8 mouse cellular contexts compared by ENCODE assay signal in genomic region chr7:28263786-28264185, GRCm38 (mm10). TPM values are rescaled to one million over a fixed set of nuclear protein-coding genes. Genes with fewer than 3 reads are reported as not detected.
A peak's percentile ranks its signal among the peaks of the same experiment; 100 is the strongest.
DNase-seq lines count a peak whose midpoint lies in the region; ATAC-seq and TF ChIP-seq lines count a peak whose summit lies in the region.

No protein-coding gene starts in this region.

- 3% methylated on average over 15 of the region's 15 CpGs for WGBS in heart, postnatal 0 days
- 6% methylated on average over 15 of the region's 15 CpGs for WGBS in limb, embryonic 14.5 days

- H3K9me3 ChIP-seq in heart, postnatal 0 days (replicated peaks; ENCODE audit: control insufficient read depth, low read length): no peaks in the 10 kb centered on the region
- no peaks in the 10 kb centered on the region for H3K9me3 ChIP-seq in limb, embryonic 14.5 days (ENCODE audit: control insufficient read depth, low read length)

- H3K36me3 ChIP-seq in heart, postnatal 0 days (replicated peaks; ENCODE audit: control insufficient read depth, insufficient read depth, low read length): no peaks in the 10 kb centered on the region
- H3K36me3 ChIP-seq in limb, embryonic 14.5 days (ENCODE audit: control insufficient read depth, insufficient read depth, low read length): no peaks in the 10 kb centered on the region

- TF ChIP-seq EP300 in heart, postnatal 0 days (IDR thresholded peaks at IDR 0.05; ENCODE audit: low read depth): no peak

- ATAC-seq in frontal cortex, adult (ENCODE audit: low TSS enrichment): peak; percentile 52; the same call in 1 of the 2 replicates
- peak; percentile 24; the same call in 1 of the 2 replicates for ATAC-seq in heart, postnatal 0 days (ENCODE audit: insufficient read depth, low read depth)
- ATAC-seq in limb, embryonic 14.5 days (ENCODE audit: low FRiP score, low read depth): no peak
- no peak for ATAC-seq in erythroblast, adult 5-6 weeks (replicated peaks; ENCODE audit: low FRiP score, poor library complexity, severe bottlenecking)

- no peak for DNase-seq in frontal cortex, postnatal 25 days (ENCODE audit: low spot score in 2 of 2)
- DNase-seq in 416B (ENCODE audit: low read depth): peak; percentile 70
- peak; percentile 82 to 89 for DNase-seq in adrenal gland, postnatal 36 days
- peak; percentile 50 for DNase-seq in heart, postnatal 0 days (ENCODE audit: low spot score)
- DNase-seq in limb, embryonic 14.5 days (ENCODE audit: low spot score): peak; percentile 79
- DNase-seq in ovary, postnatal 36 days (ENCODE audit: low spot score): peak; percentile 75

- H3K27me3 ChIP-seq in heart, postnatal 0 days (ENCODE audit: control insufficient read depth, insufficient read depth, low read length): no peaks in the 10 kb centered on the region
- H3K27me3 ChIP-seq in limb, embryonic 14.5 days (ENCODE audit: control insufficient read depth, insufficient read depth, low read length): no peaks in the 10 kb centered on the region

- H3K4me2 ChIP-seq in heart, postnatal 0 days (ENCODE audit: low read depth, low read length): no peak overlapping the region
- H3K4me2 ChIP-seq in limb, embryonic 14.5 days (replicated peaks; ENCODE audit: low read depth, low read length, severe bottlenecking): no peak overlapping the region

- TF ChIP-seq POLR2A in limb, embryonic 14.5 days (IDR thresholded peaks at IDR 0.05; ENCODE audit: borderline replicate concordance, extremely low read depth, insufficient read depth, insufficient read length): no peak

- H3K9ac ChIP-seq in heart, postnatal 0 days (replicated peaks; ENCODE audit: low read depth, low read length): no peak overlapping the region
- no peak overlapping the region for H3K9ac ChIP-seq in limb, embryonic 14.5 days (ENCODE audit: low read depth, low read length, severe bottlenecking)

- 0 out of 2 replicates have a peak, but pooled peaks have one; percentile 10 for TF ChIP-seq CTCF in heart, postnatal 0 days (IDR thresholded peaks at IDR 0.05; ENCODE audit: low read depth)

- no peak overlapping the region for H3K4me3 ChIP-seq in heart, postnatal 0 days (ENCODE audit: low read depth, low read length)
- H3K4me3 ChIP-seq in limb, embryonic 14.5 days (replicated peaks; ENCODE audit: low read length): no peak overlapping the region

- H3K27ac ChIP-seq in heart, postnatal 0 days (ENCODE audit: low read depth): no peak overlapping the region
- H3K27ac ChIP-seq in limb, embryonic 14.5 days (replicated peaks; ENCODE audit: low read depth, low read length): no peak overlapping the region

- peaks cover 6% of the 10 kb centered on the region; the same call in 1 of the 2 replicates for H3K4me1 ChIP-seq in heart, postnatal 0 days (ENCODE audit: control insufficient read depth, insufficient read depth)
- 0 out of 2 replicates have a peak, but pooled peaks cover 1% of the 10 kb centered on the region for H3K4me1 ChIP-seq in limb, embryonic 14.5 days (ENCODE audit: control insufficient read depth, insufficient read depth, low read length)

RNA-seq across cellular contexts. Expression of gene Eid2, which starts 3.9 kb away (rescaled TPM):
- total RNA-seq in adrenal gland, postnatal 36 days (2021): 10 to 100 TPM; 25.2 to 51.2 TPM
- total RNA-seq in heart, postnatal 0 days (2014; rRNA removed; ENCODE audit: low replicate concordance): 6.5 and 18.2 TPM in 2 replicates
- polyA plus RNA-seq in heart, postnatal 0 days (2015; fragmentation: Nextera tagmentation; extraction: Ambion mirVana): 1.4 and 1.6 TPM in 2 replicates
- 33.0 and 35.0 TPM in 2 replicates for polyA plus RNA-seq in limb, embryonic 14.5 days (2012; rRNA removed)
- polyA plus RNA-seq in limb, embryonic 14.5 days (2014; fragmentation: Nextera tagmentation; extraction: Ambion mirVana): 12.2 and 17.0 TPM in 2 replicates
- total RNA-seq in erythroblast, adult 5-6 weeks (2015; ENCODE audit: low replicate concordance): not detected in 2 replicates
- 0.34 and 0.42 TPM in 2 replicates for total RNA-seq in erythroblast, adult 5-6 weeks (2017; ENCODE audit: low replicate concordance)

RNA-seq across cellular contexts. Expression of gene Eid2b, which starts 13.8 kb away (rescaled TPM):
- total RNA-seq in adrenal gland, postnatal 36 days (2021): 10 to 100 TPM; 13.7 to 18.4 TPM
- total RNA-seq in heart, postnatal 0 days (2014; rRNA removed; ENCODE audit: low replicate concordance): 4.4 and 13.0 TPM in 2 replicates
- 9.1 and 9.7 TPM in 2 replicates for polyA plus RNA-seq in heart, postnatal 0 days (2015; fragmentation: Nextera tagmentation; extraction: Ambion mirVana)
- polyA plus RNA-seq in limb, embryonic 14.5 days (2012; rRNA removed): 15.4 and 18.3 TPM in 2 replicates
- polyA plus RNA-seq in limb, embryonic 14.5 days (2014; fragmentation: Nextera tagmentation; extraction: Ambion mirVana): 14.3 and 14.9 TPM in 2 replicates
- 0.58 TPM in 1 of 2 replicates, not detected in the other for total RNA-seq in erythroblast, adult 5-6 weeks (2015; ENCODE audit: low replicate concordance)
- total RNA-seq in erythroblast, adult 5-6 weeks (2017; ENCODE audit: low replicate concordance): 1.7 and 3.0 TPM in 2 replicates

RNA-seq across cellular contexts. Expression of gene Selenov, which starts 27.2 kb away (rescaled TPM):
- 1 to 10 TPM in 1 of 2 experiments, not detected in 1; 1.1 TPM for total RNA-seq in adrenal gland, postnatal 36 days (2021)
- not detected in 2 replicates for total RNA-seq in heart, postnatal 0 days (2014; rRNA removed; ENCODE audit: low replicate concordance)
- not detected in 2 replicates for polyA plus RNA-seq in heart, postnatal 0 days (2015; fragmentation: Nextera tagmentation; extraction: Ambion mirVana)
- 0.55 and 0.74 TPM in 2 replicates for polyA plus RNA-seq in limb, embryonic 14.5 days (2012; rRNA removed)
- polyA plus RNA-seq in limb, embryonic 14.5 days (2014; fragmentation: Nextera tagmentation; extraction: Ambion mirVana): 0.34 TPM in 1 of 2 replicates, not detected in the other
- not detected in 2 replicates for total RNA-seq in erythroblast, adult 5-6 weeks (2015; ENCODE audit: low replicate concordance)
- total RNA-seq in erythroblast, adult 5-6 weeks (2017; ENCODE audit: low replicate concordance): not detected in 2 replicates

RNA-seq across cellular contexts. Expression of gene Dll3, which starts 38.3 kb away (rescaled TPM):
- under 1 TPM in 1 of 2 experiments, not detected in 1; 0.89 TPM for total RNA-seq in adrenal gland, postnatal 36 days (2021)
- total RNA-seq in heart, postnatal 0 days (2014; rRNA removed; ENCODE audit: low replicate concordance): not detected in 2 replicates
- not detected in 2 replicates for polyA plus RNA-seq in heart, postnatal 0 days (2015; fragmentation: Nextera tagmentation; extraction: Ambion mirVana)
- polyA plus RNA-seq in limb, embryonic 14.5 days (2012; rRNA removed): 0.85 and 0.92 TPM in 2 replicates
- polyA plus RNA-seq in limb, embryonic 14.5 days (2014; fragmentation: Nextera tagmentation; extraction: Ambion mirVana): 0.83 and 0.84 TPM in 2 replicates
- total RNA-seq in erythroblast, adult 5-6 weeks (2015; ENCODE audit: low replicate concordance): not detected in 2 replicates
- not detected in 2 replicates for total RNA-seq in erythroblast, adult 5-6 weeks (2017; ENCODE audit: low replicate concordance)

RNA-seq across cellular contexts. Expression of gene Timm50, which starts 48.1 kb away (rescaled TPM):
- total RNA-seq in adrenal gland, postnatal 36 days (2021): 100 to 1,000 TPM in 1 of 2 experiments, 10 to 100 TPM in 1; 84.0 to 102 TPM
- 60.6 and 69.9 TPM in 2 replicates for total RNA-seq in heart, postnatal 0 days (2014; rRNA removed; ENCODE audit: low replicate concordance)
- polyA plus RNA-seq in heart, postnatal 0 days (2015; fragmentation: Nextera tagmentation; extraction: Ambion mirVana): 90.1 and 90.6 TPM in 2 replicates
- 98.1 and 119 TPM in 2 replicates for polyA plus RNA-seq in limb, embryonic 14.5 days (2012; rRNA removed)
- polyA plus RNA-seq in limb, embryonic 14.5 days (2014; fragmentation: Nextera tagmentation; extraction: Ambion mirVana): 138 TPM in 2 replicates
- 6.3 and 13.2 TPM in 2 replicates for total RNA-seq in erythroblast, adult 5-6 weeks (2015; ENCODE audit: low replicate concordance)
- total RNA-seq in erythroblast, adult 5-6 weeks (2017; ENCODE audit: low replicate concordance): 6.7 and 9.4 TPM in 2 replicates

Comparison
In these comparisons a context has a peak if more than half of its experiments do, and no peak if none do; other contexts are left out.
1. ATAC-seq: peak in frontal cortex, adult (single experiment) and heart, postnatal 0 days (single experiment); none in limb, embryonic 14.5 days (single experiment) and erythroblast, adult 5-6 weeks (single experiment).
2. DNase-seq: peak in 416B (single experiment), adrenal gland, postnatal 36 days (2 of 2), heart, postnatal 0 days (single experiment), limb, embryonic 14.5 days (single experiment) and ovary, postnatal 36 days (single experiment); none in frontal cortex, postnatal 25 days (0 of 2).